Mouse (Mus musculus) gastrocnemius, postnatal 36 days (tissue): ENCODE measurements at regions not wholly inside any gene's neighbourhood (a gene's known extent, or its start where the extent isn't known, plus 50 kb on each side); places are given as distances from the start of the nearest gene placed in this dataset.

ENCODE experiments used
- DNase-seq, 2 experiments: peaks; one replicate each; pipeline ENCODE4 v3.0.0; 2022
- intact Hi-C: fragments of 180-260 bp; cut with DNase I; formaldehyde crosslinking; loops from one replicate; pipeline ENCODE4 v1.15.1; 2025

DNA sequence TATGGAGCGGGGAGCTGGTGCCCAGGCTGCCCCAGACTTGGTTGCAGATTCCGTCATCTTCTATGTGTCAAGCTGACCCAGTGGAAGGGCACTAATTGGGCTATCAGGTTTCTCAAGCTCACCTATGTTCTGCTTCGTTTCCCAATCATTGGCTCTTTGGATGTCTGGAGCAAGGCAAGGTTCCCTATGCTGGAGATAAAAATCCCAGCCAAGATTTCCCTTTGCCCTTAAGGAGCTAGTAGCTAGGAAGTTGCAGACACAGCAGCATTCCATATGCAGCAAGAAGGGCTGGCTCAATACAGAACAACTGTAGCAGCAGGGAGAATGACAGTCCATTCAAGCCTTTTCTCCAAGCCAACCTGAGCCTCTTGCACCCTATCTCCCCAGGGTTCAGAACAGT, 159.2 kb upstream of the Zfp706 start:
- intact Hi-C loops = no loop called here
- no peak for DNase-seq

DNA sequence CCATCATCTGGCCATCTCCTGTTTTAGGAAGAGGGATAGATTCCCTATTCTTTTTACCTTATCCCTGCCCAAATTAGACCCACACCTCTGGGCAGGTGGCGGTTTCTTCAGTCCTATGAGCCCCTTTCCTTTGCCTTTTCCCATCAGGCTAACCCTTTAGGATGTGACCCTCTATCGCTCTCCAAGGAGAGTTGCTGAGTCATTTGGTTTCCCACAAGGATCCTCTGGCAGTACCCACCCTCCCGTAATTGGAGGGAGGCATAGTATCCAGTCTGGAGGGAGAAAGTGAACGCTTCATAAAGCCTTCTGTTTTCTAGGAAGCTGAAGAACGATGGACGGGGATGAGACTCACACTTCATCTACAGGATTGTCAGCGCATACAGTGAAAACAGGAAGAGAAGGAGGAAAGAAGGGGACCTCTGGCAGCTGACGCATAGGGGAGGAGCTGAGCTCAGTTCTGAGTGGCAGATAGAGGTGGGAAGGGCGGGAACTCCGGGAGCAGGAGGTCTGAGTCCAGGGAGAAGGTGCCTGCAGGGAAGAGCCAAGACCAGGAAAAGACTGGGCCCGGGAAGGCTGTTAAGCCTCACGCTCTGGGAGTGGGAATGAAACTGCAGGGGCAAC, 158.4 kb upstream of the Zfp706 start:
- intact Hi-C loops = no loop called here
- DNase-seq = no peak

DNA sequence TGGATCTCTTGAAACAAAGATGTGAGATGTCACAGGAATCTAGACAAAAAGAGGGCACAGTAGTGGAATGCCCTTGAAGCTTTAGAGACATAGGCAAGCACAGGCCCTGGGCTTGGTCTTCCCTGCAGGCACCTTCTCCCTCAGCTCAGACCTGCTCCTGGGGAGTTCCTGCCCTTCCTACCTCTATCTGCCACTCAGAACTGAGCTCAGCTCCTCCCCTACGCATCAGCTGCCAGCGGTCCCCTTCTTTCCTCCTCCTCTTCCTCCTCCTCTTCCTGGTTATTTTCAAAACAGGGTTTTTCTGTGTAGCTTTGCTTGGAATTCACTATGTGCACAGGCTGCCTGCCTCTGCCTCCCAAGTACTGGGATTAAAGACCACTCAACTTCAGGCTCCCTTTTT, 157.6 kb upstream of the Zfp706 start:
- intact Hi-C loops = no loop called here
- no peak for DNase-seq

DNA sequence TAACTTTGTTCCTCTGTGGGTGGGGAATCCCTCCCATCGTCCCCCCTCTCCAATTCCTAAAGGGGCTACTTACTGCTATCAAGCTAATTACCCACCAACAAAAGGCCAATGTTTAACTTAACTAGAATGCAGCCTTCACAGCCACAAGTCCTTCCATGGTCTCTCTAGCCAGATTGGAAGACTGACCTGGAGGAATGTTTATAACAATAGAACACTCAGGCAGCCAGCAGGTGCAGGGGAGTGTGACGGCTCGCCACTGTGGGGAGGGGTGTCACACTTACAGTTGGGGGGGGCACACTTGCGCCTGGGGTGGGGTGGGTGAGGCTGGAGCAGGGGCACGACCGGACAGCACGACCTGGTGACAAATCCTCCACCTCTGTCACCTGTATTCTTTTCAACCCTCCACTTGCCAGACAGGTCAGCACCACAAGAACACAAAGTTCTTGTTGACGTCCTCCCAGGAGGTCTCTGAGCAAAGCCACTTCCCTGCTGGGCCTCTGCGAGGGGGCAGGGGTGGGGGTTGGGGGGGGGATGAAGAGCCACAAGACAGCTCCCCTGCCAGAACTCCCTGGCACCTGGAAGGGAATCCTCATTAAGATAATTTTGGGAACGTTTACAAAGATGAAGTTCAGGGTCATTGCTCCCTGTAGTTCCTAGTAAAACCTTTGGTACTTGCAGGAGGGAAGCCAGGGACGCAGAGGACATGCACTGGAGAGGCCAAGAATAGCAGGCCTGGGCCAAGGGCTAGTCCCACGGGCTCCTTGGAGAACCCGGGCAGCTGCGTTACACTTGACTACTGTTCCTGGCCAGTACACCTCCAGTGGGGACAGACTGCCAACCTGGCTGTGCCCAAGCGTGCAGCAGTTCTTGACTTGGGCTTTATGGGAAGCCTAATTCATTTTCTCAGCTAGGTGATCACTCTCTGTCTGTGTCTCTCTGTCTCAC, 156.9 kb upstream of the Zfp706 start:
- DNase-seq = no peak
- intact Hi-C loops = no loop called here

DNA sequence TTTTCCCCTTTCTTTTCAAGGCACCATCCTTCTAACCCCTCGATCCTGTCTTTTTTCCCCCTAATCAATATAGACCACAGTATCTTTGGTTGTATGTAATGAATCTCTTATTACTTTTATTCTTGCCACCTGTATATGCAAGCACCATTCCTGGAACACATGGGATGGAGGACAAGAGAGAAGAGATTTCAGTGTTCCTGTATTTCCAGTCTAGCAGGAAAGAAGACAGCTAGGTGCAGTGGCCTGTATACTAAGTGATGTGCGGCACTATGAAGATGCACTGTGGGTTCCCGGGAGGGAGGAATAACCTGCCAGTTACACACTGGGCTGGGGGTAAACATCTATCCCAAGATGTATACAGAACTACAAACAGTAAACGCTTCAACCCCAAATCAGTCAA, 152.4 kb upstream of the Zfp706 start:
- DNase-seq = no peak
- intact Hi-C loops = no loop called here

DNA sequence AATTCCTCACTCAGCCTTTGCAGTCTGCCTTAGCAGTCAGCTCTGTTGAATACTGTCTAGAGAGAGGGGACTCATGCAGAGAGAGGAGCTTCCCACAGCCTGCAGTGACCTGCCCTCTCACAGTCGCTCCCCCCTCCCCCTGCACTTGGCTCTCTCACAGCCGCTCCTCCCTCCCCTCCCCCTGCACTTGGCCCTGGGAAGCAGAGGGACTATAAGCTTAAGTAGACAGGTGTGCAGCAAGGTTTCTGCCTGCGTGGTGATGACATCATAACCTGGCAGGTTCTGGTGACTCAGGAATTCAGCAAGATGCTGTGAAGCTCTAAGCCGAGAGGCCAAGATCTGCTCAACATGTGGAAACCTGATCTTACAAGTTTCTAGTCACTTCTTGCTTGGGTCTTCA, 151.8 kb upstream of the Zfp706 start:
- DNase-seq = no peak
- intact Hi-C loops = no loop called here

DNA sequence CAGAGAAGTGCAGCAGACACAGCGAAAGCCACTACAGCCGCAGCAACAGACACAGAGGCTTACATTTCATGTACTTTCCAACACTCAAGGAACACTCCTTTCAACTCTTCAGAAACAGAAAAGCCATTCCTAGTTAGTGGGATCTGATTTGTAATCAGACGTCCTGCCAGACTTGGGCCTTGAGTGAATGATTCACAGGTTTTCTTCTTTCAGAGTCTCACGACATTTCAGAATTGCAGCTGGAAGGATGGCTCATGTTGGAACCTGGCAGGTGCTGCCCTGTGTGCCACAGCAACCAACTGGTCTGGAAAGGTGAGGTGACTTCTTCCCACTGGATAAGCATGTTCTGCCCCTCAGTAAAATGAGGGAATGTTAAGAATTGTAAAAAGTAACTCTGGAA, 149.8 kb upstream of the Zfp706 start:
- no peak for DNase-seq
- intact Hi-C loops = no loop called here

DNA sequence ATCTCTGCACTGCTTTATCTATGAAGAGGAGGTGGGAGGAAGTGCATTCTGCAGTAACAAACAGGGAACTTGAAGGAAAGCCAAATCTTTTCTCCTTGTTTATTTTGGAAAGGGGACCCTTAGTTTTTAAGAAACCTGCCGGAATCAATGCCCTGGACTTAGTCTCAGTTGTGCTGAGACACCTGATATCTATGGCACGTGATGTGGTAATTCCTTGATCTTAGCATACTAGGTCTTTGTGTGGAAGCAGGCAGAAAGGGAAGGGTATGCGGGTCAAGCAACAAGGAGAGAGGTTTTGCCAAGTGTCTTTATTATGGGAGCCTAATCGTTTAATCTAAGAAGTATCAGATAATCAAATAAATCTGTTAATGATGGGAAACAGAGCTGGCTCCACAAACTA, 147.4 kb upstream of the Zfp706 start:
- intact Hi-C loops = no loop called here

DNA sequence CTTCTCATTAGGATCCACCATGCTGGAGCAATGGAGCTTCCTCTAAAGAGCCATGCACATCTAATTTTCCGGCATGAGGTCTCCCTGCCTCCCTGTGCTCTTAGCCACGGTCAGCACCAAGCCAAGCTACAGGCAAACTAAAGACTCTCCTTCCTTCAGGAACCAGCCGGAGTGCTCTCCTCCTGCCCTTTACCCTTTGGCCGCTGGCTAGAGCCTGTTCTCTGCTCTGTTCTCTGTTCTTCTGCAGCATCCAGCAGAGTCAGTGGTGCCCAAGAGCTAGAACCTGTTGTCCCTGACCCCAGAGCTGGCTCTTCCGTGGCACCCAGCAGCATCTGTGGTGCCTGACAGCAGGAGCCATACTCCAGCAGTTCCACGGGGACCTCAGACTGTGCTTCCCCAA, 145.6 kb upstream of the Zfp706 start:
- DNase-seq = no peak
- intact Hi-C loops = no loop called here

More for the DNA sequence above, 147.4 kb upstream of the Zfp706 start:
- no peak for DNase-seq

DNA sequence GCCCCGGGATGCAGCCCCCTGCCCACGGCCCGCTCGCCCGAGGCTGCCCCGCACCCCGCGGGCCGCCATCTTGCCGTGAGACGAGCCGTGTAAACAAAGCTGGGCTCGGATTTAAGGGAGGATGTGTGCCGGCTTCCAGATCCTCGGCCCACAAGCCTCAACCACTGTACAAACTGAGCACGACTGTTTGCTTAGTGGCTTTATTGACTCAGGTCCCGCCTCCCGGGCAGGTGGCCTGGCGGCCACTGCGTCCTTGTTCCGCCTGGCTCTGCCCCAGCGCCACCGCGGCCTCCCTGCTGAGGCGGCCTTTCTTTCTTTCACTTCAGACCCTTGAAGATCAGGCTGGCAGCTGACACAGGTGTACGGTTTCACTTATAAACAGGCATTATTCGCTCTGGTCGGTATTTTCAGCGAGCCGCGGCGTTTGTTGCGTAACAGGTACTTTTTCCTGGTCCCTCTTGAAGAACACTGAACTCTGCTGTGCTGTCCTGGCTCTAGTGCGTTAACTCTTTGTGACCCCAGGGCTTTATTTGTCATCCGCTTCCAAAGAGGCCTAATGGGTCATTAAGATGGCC, 128.1 kb upstream of the Zfp706 start:
- DNase-seq = peak; percentile 15 to 66
- intact Hi-C loops = no loop called here

DNA sequence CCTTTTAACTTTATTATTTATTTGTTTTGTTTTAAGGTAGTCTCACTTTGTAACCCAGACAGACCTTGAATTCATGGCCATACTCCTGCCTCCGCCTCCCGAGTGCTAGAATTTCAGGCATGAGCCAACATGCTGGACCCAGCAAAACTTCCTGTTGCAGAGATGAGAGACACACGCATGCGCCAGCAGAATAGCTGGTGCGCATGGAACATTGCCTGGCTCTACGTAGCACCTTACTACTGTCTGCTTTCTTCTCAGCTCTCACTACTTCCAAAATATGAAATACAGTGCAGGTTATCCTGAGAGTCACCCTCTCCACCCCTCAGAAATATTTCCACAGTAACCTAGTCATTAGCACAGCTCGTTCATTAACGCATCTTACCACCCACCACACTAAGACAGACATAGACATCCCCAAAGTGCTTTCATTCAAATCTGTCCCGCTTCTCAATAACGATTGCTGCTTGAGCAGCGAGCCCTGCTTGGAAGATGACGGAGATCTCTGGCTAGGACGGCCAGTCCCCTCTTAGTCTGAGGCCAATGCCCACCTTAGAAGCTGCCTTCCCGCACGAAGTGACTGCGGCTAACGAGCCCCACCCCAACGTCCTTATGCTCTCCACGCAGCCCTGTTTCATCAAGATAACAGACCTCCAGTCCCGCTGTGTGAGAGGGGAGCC, 127.5 kb upstream of the Zfp706 start:
- no peak for DNase-seq
- intact Hi-C loops = no loop called here

DNA sequence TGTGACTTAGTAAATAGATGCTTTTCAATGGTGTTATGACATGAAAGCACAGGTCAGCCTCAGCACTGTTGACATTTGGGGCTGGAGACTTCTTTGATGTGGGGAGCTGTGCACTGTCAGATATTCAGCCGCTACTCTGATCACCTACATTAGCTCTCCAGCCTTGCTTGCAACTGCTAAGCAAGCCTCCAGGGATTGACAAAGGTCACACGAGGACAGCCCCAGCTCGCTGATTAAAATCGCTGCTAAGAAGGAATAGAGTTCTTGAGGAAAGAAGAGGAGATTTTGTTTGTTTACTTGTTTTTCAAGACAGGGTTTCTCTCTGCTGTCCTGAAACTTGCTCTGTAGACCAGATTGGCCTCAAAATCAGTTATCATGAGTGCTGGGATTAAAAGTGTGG, 126.8 kb upstream of the Zfp706 start:
- intact Hi-C loops = no loop called here
- no peak for DNase-seq

DNA sequence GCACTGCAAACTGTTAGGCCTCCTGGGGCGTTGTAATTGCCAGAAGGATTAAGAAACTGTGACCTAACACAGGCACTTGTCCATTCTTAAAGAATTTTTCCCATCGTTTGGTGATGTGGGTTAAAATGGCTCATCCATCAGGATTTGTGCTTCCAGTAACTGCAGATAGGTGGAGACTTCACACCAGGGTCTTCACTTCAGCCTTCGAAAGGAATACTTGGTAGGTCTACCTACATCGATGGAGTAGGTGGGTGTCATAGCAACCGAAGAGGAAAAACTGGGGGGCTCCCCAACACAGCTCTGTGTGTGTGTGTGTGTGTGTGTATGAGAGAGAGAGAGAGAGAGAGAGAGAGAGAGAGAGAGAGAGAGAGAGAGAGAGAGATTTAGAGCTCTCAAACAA, 126.3 kb upstream of the Zfp706 start:
- intact Hi-C loops = no loop called here
- DNase-seq = no peak

DNA sequence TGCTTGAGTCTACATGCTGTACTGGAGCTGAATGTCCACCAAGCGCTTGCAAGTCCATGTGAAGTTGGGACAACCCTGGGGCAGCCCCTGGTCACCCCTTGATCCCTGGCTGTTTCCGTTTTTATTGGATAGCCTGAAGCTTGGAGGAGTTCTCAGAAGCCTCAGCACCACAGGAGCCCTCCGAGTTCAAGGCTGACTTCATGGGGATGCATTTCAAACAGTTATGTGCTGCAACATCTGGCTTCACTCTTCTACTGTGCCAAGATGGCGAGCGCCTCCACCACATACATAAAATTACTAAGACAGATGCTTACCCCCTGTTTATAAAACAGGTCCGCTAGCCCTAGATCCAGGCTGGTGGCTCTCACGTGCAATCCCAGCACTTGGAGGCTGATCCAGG, 120.1 kb upstream of the Zfp706 start:
- intact Hi-C loops = no loop called here

DNA sequence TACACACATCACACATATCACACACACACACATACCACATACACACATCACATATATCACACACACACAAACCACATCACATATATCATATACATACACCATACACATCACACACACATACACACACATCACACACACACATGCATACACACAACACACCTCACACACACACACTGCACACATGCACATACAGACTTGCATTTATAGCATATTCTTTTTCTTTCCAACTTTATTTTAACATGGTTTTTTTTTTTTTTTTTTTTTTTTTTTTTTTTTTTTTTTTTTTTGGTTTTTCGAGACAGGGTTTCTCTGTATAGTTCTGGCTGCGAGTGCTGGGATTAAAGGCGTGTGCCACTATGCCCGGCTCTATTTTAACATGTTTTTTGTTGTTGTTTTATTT, 119.6 kb upstream of the Zfp706 start:
- DNase-seq = no peak
- intact Hi-C loops = no loop called here

More for the DNA sequence above, 120.1 kb upstream of the Zfp706 start:
- no peak for DNase-seq

DNA sequence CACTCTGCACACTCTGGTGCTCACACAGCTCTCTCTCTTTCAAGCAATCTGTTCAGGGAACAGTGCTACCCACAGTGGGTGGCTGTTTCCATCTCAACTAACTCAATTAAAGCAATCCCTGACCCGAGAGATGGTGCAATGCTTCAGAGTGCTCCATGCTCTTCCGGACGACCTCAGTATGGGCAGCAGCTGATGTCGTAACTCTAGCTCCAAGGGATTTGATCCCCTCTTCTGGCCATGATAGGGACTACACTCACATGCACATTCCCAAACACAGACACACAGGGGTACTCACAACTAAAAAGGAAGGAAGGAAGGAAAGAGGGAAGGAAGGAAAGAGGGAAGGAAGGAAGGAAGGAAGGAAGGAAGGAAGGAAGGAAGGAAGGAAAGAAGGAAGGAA, 118.2 kb upstream of the Zfp706 start:
- DNase-seq = no peak
- intact Hi-C loops = no loop called here

DNA sequence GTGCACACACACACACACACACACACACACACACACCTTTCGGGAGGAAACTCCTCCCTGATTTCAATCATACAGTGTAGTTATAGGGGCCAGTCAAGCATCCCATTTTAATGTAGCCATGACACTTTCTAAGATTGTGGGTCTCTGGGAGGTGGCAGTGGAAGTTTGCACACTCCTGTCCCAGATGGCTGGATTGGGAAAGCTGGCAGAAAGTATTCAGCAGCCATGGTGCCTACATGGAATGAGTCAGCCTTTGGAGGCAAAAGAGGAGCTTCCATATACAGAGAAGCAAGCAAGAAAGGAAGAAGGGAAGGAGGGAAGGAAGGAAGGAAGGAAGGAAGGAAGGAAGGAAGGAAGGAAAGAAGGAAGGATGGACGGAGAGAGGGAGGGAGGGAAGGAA, 117.4 kb upstream of the Zfp706 start:
- intact Hi-C loops = loop anchor here (5.0 kb wide), 1 partner anchor 792 kb away; no protein-coding TSS in a partner anchor
- no peak for DNase-seq

DNA sequence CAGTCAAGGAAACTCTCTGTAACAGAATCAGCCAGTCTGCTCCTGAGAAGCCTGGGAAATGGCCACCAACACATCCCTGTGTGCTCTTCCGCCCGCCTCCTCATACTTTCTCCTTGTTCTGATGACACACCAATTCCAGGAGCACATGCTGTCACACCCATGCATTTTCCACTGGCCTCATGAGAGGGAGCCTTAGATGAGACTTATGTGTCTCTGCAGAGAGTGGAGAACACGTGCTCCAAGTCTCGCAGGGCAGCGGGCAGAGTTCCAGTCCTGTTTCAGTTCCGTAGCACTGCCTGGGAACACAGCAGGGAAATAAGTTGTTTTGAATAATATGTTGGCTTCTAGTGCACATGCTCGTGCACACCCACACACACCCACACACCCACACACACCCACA, 116.7 kb upstream of the Zfp706 start:
- DNase-seq = no peak
- intact Hi-C loops = loop anchor here (5.0 kb wide), 1 partner anchor 793 kb away; no protein-coding TSS in a partner anchor

DNA sequence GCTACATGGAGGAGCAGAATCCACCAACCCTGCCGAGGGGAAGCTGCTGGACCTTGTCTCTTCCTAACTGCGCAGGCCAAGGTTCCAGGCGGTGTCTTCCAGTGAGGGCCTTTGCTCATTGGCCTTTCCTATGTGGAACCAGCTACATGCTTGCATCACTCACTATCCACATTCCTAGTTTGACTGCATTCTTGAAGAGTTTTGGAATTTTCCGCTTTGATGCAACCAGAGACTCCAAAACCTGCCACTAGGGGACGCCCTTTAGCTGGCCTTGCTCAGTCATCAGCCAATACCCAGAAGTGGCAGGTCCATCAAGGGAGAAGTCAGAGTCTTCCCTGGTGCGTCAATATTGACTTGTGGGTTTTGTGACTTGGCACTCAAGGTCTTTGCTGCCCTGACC, 112.8 kb upstream of the Zfp706 start:
- intact Hi-C loops = loop anchor here (2.0 to 5.0 kb wide), 2 partner anchors 208 to 797 kb away; no protein-coding TSS in a partner anchor
- peak; percentile 60 to 67 for DNase-seq

DNA sequence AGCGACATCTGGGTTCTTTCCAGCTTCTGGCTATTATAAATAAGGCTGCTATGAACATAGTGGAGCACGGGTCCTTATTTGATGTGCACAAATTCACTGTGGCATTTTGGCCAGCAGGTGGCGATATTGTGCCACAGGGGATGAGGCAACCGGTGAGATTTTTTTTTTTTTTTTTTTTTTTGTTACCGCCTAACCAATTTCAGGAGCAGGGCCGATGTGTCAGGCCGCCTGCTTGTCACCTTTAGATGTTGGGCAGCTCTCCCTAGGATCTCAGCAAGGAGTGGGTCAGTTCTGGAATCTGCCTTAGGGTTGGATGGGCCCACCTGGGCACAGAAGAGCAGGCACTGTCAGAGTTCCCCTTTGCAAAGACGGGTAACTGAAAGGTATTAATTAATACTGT, 106.5 kb upstream of the Zfp706 start:
- peak; percentile 44 to 58 for DNase-seq
- intact Hi-C loops = loop anchor here (5.0 kb wide), 1 partner anchor 793 kb away; no protein-coding TSS in a partner anchor

DNA sequence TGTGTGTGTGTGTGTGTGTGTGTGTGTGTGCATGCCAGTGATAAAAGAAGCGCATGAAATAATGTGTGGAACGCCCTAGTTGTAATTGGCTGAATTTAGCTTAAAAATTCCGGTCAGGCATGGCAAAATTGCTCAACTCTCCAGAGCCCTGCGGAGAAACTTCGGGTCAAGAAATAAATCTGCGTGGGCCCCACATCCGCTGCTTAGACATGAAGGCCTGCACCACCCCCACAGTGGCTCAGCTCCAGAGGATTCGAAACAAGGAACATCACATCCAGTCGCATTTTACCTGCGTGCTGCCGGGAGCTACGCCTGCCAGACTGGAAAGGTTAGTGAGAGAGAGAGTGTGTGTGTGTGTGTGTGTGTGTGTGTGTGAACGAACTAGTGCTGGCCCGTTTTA, 102.9 kb upstream of the Zfp706 start:
- no peak for DNase-seq
- intact Hi-C loops = loop anchor here (5.0 kb wide), 1 partner anchor 797 kb away; no protein-coding TSS in a partner anchor
